Mouse (Mus musculus) ES-E14 (cell line): ENCODE measurements at regions not wholly inside any gene's neighbourhood (a gene's known extent, or its start where the extent isn't known, plus 50 kb on each side); places are given as distances from the start of the nearest gene placed in this dataset.

ENCODE experiments used
- DNase-seq: peaks from one replicate; pipeline ENCODE4 v3.0.0-alpha.2; 2013; ENCODE audit warnings: low read depth, low spot score
- H3K27ac ChIP-seq: 2 replicates; pipeline ENCODE4 v1.5.1; 2012; ENCODE audit warnings: low read depth, mild to moderate bottlenecking, low read length, moderate library complexity, mixed read lengths; ENCODE audit not compliant: poor library complexity, insufficient read depth, severe bottlenecking
- H3K36me3 ChIP-seq: 2 replicates; pipeline ENCODE4 v1.6.1; 2012; ENCODE audit warnings: mild to moderate bottlenecking, low read length, moderate library complexity, mixed read lengths; ENCODE audit not compliant: control insufficient read depth, poor library complexity, insufficient read depth, severe bottlenecking
- H3K4me1 ChIP-seq, 2 experiments: fragments of 150-350 bp in 1 of 2; sonication (generic) in 1 of 2; 2 replicates each; pipeline ENCODE4 v1.6.1; 2012; ENCODE audit warnings: low read length in 2 of 2, mild to moderate bottlenecking in 1 of 2, mixed read lengths in 1 of 2; ENCODE audit not compliant: control insufficient read depth in 2 of 2, insufficient read depth in 2 of 2, poor library complexity in 1 of 2
- H3K4me3 ChIP-seq, 2 experiments: fragments of 150-350 bp in 1 of 2; sonication (generic) in 1 of 2; 2 replicates each; pipeline ENCODE4 v1.5.1; 2012; ENCODE audit warnings: low read length in 2 of 2, low read depth in 1 of 2, mild to moderate bottlenecking in 1 of 2, mixed read lengths in 1 of 2; ENCODE audit not compliant: insufficient read depth in 1 of 2, poor library complexity in 1 of 2, severe bottlenecking in 1 of 2
- H3K9ac ChIP-seq: 2 replicates; pipeline ENCODE4 v1.6.1; 2012; ENCODE audit warnings: low read depth, mild to moderate bottlenecking, low read length, mixed read lengths; ENCODE audit not compliant: poor library complexity, insufficient read depth, severe bottlenecking
- H3K9me3 ChIP-seq: fragments of 150-350 bp; sonication (generic); 2 replicates; pipeline ENCODE4 v1.6.1; 2012; ENCODE audit warnings: low read depth, mild to moderate bottlenecking, low read length; ENCODE audit not compliant: control insufficient read depth, insufficient read depth
- CHD2 ChIP-seq: IDR thresholded peaks from 2 replicates; pipeline ENCODE4 v1.6.1; 2014; ENCODE audit warnings: mild to moderate bottlenecking, low read depth, low read length, inconsistent platforms
- HCFC1 ChIP-seq: IDR thresholded peaks from 2 replicates; pipeline ENCODE4 v1.6.1; 2012; ENCODE audit warnings: low read length, inconsistent platforms, borderline replicate concordance; ENCODE audit not compliant: insufficient read depth
- MAFK ChIP-seq: IDR thresholded peaks from 2 replicates; pipeline ENCODE4 v1.6.1; 2014; ENCODE audit warnings: mild to moderate bottlenecking, low read depth, low read length, inconsistent platforms; ENCODE audit not compliant: insufficient read depth
- ZC3H11A ChIP-seq: IDR thresholded peaks from 2 replicates; pipeline ENCODE4 v1.6.1; 2012; ENCODE audit warnings: low read depth, mild to moderate bottlenecking, inconsistent platforms, low read length, borderline replicate concordance
- ZNF384 ChIP-seq: IDR thresholded peaks from 2 replicates; pipeline ENCODE4 v1.6.1; 2012; ENCODE audit warnings: low read depth, low read length, inconsistent platforms
- in situ Hi-C, 2 experiments: fragments of 600-800 bp; cut with MboI; formaldehyde crosslinking; loops; one replicate each; pipeline ENCODE4 v1.15.1; 2025; ENCODE audit warnings: low sequenced_read_pairs in 2 of 2, inconsistent platforms in 1 of 2; ENCODE audit not compliant: unreplicated experiment in 2 of 2

DNA sequence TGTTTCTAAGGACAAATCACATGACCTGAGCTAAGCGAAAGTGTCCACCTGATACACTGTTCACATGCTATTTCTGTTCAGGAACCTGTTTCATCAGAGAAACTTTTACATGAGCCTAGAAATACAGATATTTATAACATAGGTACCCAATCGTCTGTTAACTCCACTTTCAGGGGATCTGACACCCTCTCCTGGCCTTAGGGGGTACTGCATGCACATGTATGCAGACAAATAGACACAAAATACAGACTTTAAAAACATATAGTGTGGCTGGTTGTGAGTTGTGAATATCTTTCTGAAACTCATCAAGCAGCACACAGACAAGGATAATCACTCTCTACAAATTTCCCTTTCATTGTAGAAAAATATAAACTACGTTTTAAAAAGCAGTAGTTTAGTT, 133.6 kb downstream of the Nhlrc3 start:
- Histone ChIP-seq H3K27ac (no peak overlapping the region), H3K9me3 (no peaks in the 10 kb centered on the region), H3K4me1 (no peaks in the 10 kb centered on the region), H3K4me3 (no peak overlapping the region), H3K36me3 (no peaks in the 10 kb centered on the region), H3K9ac (no peak overlapping the region)
- DNase-seq, result no peak
- TF ChIP-seq ZC3H11A, result peak; percentile 63; the same call in 1 of the 2 replicates
- no peak for TF ChIP-seq MAFK
- in situ Hi-C loops, result no loop called here

DNA sequence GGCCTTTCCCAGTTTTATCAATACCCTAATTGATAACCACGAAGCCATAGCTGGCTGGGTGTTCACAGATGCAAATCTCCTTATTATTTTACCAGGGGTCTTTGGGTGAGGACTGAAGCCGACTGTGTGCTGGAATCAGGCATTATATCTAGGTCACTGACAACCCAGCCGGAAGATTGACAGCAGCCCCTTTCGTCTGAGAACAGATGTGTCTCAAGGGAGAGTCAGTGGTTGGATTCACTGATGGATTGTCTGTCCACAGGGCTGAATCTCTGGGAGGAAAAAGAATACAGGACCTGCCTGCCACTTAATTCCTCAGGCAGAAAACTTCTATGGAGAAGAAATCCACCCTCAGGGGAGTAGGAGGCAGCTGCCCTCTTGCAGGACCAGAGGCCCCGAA, 135.7 kb downstream of the Nhlrc3 start:
- Histone ChIP-seq H3K9ac (no peak overlapping the region), H3K27ac (no peak overlapping the region)
- in situ Hi-C loops, result no loop called here

DNA sequence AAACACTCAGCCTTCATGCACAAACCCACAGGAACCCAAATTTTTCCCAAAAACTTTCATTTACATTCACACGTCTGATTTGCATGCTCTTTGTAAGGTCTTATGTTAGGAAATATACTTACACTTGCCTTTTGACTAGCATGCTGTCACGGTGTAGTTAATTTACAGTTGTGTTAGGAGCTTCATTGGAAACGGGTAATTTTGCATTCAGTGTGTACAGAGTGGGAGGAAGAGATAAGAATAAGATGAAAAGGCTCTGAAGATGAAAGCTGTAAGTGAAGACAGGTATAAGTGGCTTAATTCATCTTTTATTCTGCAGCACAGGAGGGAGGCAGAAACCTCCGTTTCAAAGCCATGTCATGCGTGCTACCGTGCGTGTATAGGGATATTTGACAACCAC, 136.2 kb downstream of the Nhlrc3 start:
- Histone ChIP-seq H3K27ac (no peak overlapping the region), H3K4me1 (no peaks in the 10 kb centered on the region; a peak in 1 of 4 replicates), H3K4me3 (no peak overlapping the region), H3K9ac (no peak overlapping the region), H3K36me3 (no peaks in the 10 kb centered on the region), H3K9me3 (no peaks in the 10 kb centered on the region)
- in situ Hi-C loops, result no loop called here
- DNase-seq, result no peak
- no peak for TF ChIP-seq HCFC1
- TF ChIP-seq MAFK, result no peak
- no peak for TF ChIP-seq ZNF384

More for the DNA sequence above, 135.7 kb downstream of the Nhlrc3 start:
- no peaks in the 10 kb centered on the region; a peak in 1 of 4 replicates for H3K4me1 ChIP-seq
- TF ChIP-seq CHD2, result no peak
- TF ChIP-seq ZC3H11A, result no peak
- no peak for TF ChIP-seq ZNF384
- TF ChIP-seq MAFK, result no peak
- no peak for TF ChIP-seq HCFC1
- H3K4me3 ChIP-seq, result no peak overlapping the region
- H3K9me3 ChIP-seq, result no peaks in the 10 kb centered on the region
- no peaks in the 10 kb centered on the region for H3K36me3 ChIP-seq
- DNase-seq, result no peak

DNA sequence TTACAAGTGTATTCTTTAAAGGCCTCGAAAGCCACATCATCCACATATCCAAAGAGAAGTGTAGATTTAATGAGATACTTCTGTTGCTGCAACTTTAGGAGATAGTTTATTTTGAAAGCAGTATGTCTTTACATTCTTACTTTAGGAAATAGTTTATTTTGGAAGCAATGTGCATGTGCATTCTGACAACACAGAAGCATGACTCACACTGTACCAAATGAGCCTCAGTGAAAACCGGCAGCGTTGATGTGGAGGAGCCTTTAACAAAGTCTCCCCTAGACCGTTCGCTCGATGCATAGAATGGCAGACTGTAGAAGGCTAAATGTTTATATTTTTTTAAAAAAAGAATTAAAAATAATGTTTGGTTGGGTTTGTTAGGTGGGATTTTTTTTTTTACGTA, 138.1 kb downstream of the Nhlrc3 start:
- H3K9ac ChIP-seq, result no peak overlapping the region
- H3K36me3 ChIP-seq, result no peaks in the 10 kb centered on the region
- H3K4me3 ChIP-seq, result no peak overlapping the region
- H3K27ac ChIP-seq, result no peak overlapping the region
- in situ Hi-C loops, result no loop called here
- no peak for DNase-seq
- no peaks in the 10 kb centered on the region; a peak in 1 of 4 replicates for H3K4me1 ChIP-seq
- H3K9me3 ChIP-seq, result no peaks in the 10 kb centered on the region
- TF ChIP-seq ZNF384 (no peak), CHD2 (no peak), ZC3H11A (no peak)

DNA sequence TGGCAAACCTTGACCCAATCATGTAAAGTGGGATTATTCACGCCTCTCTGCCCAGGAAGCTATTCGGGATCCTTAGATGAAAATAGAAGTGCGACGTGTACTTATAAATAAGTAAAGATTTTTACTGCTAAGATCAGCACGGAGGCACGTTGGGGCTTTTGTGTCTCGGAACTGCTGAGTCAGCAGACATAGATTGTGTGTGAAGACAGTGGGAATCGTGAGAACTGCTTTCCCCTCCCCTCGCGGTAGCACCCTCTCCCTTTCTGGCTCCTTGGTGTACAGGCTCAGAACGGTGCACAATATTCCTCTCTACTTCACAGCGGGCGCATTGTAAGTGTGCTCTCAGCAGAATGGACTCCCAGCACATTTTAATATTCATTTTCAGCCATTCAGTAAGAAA, 138.7 kb downstream of the Nhlrc3 start:
- no peak overlapping the region for H3K9ac ChIP-seq
- H3K4me3 ChIP-seq, result no peak overlapping the region
- no peaks in the 10 kb centered on the region for H3K9me3 ChIP-seq
- H3K36me3 ChIP-seq, result no peaks in the 10 kb centered on the region
- no peak for DNase-seq
- H3K4me1 ChIP-seq, result no peaks in the 10 kb centered on the region; a peak in 1 of 4 replicates
- TF ChIP-seq ZNF384 (no peak), MAFK (peak; percentile 98), HCFC1 (no peak)
- in situ Hi-C loops, result no loop called here
- no peak overlapping the region for H3K27ac ChIP-seq
